30 mouse cellular contexts compared by ENCODE assay signal in the genomic region with DNA sequence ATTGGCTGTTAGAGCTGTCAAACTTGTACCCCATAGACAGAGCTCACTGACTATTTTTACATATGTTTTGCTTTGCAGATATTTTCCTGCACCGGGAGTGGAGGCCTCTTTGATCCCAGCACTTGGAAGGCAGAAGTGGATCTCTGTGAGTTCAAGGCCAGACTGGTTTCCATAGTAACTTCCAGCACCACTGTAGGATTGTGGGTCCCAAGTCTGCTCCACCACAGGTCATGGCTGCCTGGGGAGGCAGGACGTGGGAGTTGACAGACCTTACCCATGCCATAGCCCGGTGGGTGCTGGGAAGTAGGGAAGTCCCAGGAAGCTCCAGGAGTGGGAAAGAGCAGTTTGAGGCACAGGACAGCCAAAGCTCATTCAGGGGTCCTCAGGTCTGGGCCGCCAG.
DNase-seq lines count a peak whose midpoint lies in the region; ATAC-seq lines count a peak whose summit lies in the region.
"Had no signal": no experiment of that assay in that cellular context is flagged by ENCODE, and none has a peak within 500 bp of the region (broad histone marks: within the 10 kb centered on the region; RNA-seq: fewer than 3 reads in every experiment).

No protein-coding gene starts in this region.

- no peak overlapping the region for H3K9ac ChIP-seq in heart, embryonic 14.5 days (ENCODE audit: low read length)
- H3K9ac ChIP-seq: embryonic facial prominence, embryonic 13.5 days; forebrain, postnatal 0 days; heart, embryonic 13.5 days; hindbrain, embryonic 15.5 days; liver, embryonic 14.5 days; midbrain, embryonic 15.5 days; stomach, embryonic 15.5 days had no signal

- H3K4me3 ChIP-seq in heart, embryonic 14.5 days (ENCODE audit: control insufficient read depth in 1 of 2, insufficient read depth in 1 of 2, low read depth in 1 of 2, low read length in 2 of 2): no peak overlapping the region
- no peak overlapping the region for H3K4me3 ChIP-seq in heart, embryonic 10.5 days
- H3K4me3 ChIP-seq: embryonic facial prominence, embryonic 13.5 days; forebrain, embryonic 10.5 days; heart, adult 2 months; heart, embryonic 13.5 days; hindbrain, embryonic 10.5 days; hindbrain, embryonic 15.5 days; midbrain, embryonic 15.5 days; stomach, embryonic 15.5 days had no signal

- no peak overlapping the region for H3K4me2 ChIP-seq in heart, embryonic 14.5 days (ENCODE audit: low read length)
- H3K4me2 ChIP-seq: embryonic facial prominence, embryonic 13.5 days; heart, embryonic 13.5 days; hindbrain, embryonic 15.5 days; midbrain, embryonic 15.5 days; stomach, embryonic 15.5 days had no signal

- no peaks in the 10 kb centered on the region for H3K9me3 ChIP-seq in heart, embryonic 14.5 days (ENCODE audit: control insufficient read depth, low read length)
- no peaks in the 10 kb centered on the region for H3K9me3 ChIP-seq in heart, embryonic 10.5 days
- H3K9me3 ChIP-seq: embryonic facial prominence, embryonic 13.5 days; forebrain, embryonic 10.5 days; heart, embryonic 13.5 days; hindbrain, embryonic 10.5 days; hindbrain, embryonic 15.5 days; midbrain, embryonic 15.5 days; stomach, embryonic 15.5 days had no signal

- no peaks in the 10 kb centered on the region for H3K27me3 ChIP-seq in heart, embryonic 14.5 days (ENCODE audit: control insufficient read depth, insufficient read depth, low read length)
- H3K27me3 ChIP-seq in heart, embryonic 10.5 days (ENCODE audit: insufficient read depth, poor library complexity, severe bottlenecking): no peaks in the 10 kb centered on the region
- H3K27me3 ChIP-seq: embryonic facial prominence, embryonic 13.5 days; heart, embryonic 13.5 days; hindbrain, embryonic 15.5 days; midbrain, embryonic 15.5 days; Patski; stomach, embryonic 15.5 days had no signal

- DNase-seq in heart, embryonic 10.5 days (ENCODE audit: low spot score): no peak
- DNase-seq in ovary, postnatal 36 days (ENCODE audit: low spot score): peak; percentile 3
- no peak for DNase-seq in ovary, postnatal 10 days (ENCODE audit: low spot score)
- DNase-seq in WW6 (ENCODE audit: low read depth, low spot score): peak; percentile 13
- DNase-seq in embryo, embryonic 10 days (ENCODE audit: low spot score): no peak
- DNase-seq: B cell, adult 2 months; cerebellum, adult 11-12 months; cerebellum, adult 9-11 months; forebrain, postnatal 0 days; heart, adult 2 months; heart, postnatal 14 days; kidney, adult 18-20 months; liver; lung, adult 2 months; lung, postnatal 10 days; retina, postnatal 1 day; right cerebral cortex, postnatal 14 days had no signal

- H3K4me1 ChIP-seq in heart, embryonic 14.5 days (ENCODE audit: control insufficient read depth in 2 of 2, insufficient read depth in 2 of 2, low read length in 2 of 2): peaks cover 6 to 11% of the 10 kb centered on the region in 2 experiments
- H3K4me1 ChIP-seq in heart, embryonic 10.5 days: peaks cover 8% of the 10 kb centered on the region
- H3K4me1 ChIP-seq: embryonic facial prominence, embryonic 13.5 days; forebrain, embryonic 10.5 days; hindbrain, embryonic 10.5 days; hindbrain, embryonic 15.5 days; midbrain, embryonic 15.5 days; stomach, embryonic 15.5 days had no signal

- peak; percentile 43 for ATAC-seq in heart, embryonic 14.5 days (ENCODE audit: insufficient number of reproducible peaks, insufficient read depth, low FRiP score, low read depth)
- ATAC-seq: activated CD4-positive, CD25-positive, alpha-beta regulatory T cell, adult 4 months; forebrain, postnatal 0 days; inflammation-experienced regulatory T-cells, adult 6 months; midbrain, embryonic 15.5 days; Patski had no signal

- H3K27ac ChIP-seq in heart, embryonic 14.5 days (replicated peaks in 1 of 2; ENCODE audit: control insufficient read depth in 1 of 2, insufficient read depth in 1 of 2, low read depth in 2 of 2, low read length in 2 of 2): no peak overlapping the region
- H3K27ac ChIP-seq in heart, embryonic 10.5 days: no peak overlapping the region
- H3K27ac ChIP-seq: embryonic facial prominence, embryonic 13.5 days; forebrain, embryonic 10.5 days; heart, adult 2 months; heart, embryonic 13.5 days; hindbrain, embryonic 10.5 days; hindbrain, embryonic 15.5 days; liver, embryonic 14.5 days; macrophage; midbrain, embryonic 15.5 days; stomach, embryonic 15.5 days had no signal

- 60% methylated on average over 4 of the region's 4 CpGs for WGBS in heart, embryonic 14.5 days
- 63% methylated on average over 4 of the region's 4 CpGs for WGBS in heart, embryonic 10.5 days

- no peaks in the 10 kb centered on the region for H3K36me3 ChIP-seq in heart, embryonic 14.5 days (ENCODE audit: control insufficient read depth, insufficient read depth, low read length)
- no peaks in the 10 kb centered on the region for H3K36me3 ChIP-seq in heart, embryonic 10.5 days
- H3K36me3 ChIP-seq: embryonic facial prominence, embryonic 13.5 days; forebrain, embryonic 10.5 days; heart, embryonic 13.5 days; hindbrain, embryonic 10.5 days; hindbrain, embryonic 15.5 days; midbrain, embryonic 15.5 days; stomach, embryonic 15.5 days had no signal

Comparison
In these comparisons a context has a peak if more than half of its experiments do, and no peak if none do; other contexts are left out.
1. DNase-seq: peak in ovary, postnatal 36 days (single experiment) and WW6 (single experiment); none in heart, embryonic 10.5 days (single experiment), ovary, postnatal 10 days (single experiment) and embryo, embryonic 10 days (single experiment).